Mouse (Mus musculus) C3H10T1/2 (cell line): Measurements from ENCODE around the gene Oit1. TPM values are rescaled to one million over a fixed set of nuclear protein-coding genes. Genes with fewer than 3 reads are reported as not detected.

Experiments
- polyA plus RNA-seq, 2 experiments: library from polyadenylated mRNA; unstranded; fragments of >200 nt; fragmentation: generic; extraction: Trizol; gene quantifications; one replicate each; pipeline ENCODE4 v1.2.1; 2012; ENCODE audit warnings: missing spikeins in 2 of 2

Oit1 gene
- polyA plus RNA-seq = under 1 TPM; 0.05 to 0.12 TPM

DNA sequence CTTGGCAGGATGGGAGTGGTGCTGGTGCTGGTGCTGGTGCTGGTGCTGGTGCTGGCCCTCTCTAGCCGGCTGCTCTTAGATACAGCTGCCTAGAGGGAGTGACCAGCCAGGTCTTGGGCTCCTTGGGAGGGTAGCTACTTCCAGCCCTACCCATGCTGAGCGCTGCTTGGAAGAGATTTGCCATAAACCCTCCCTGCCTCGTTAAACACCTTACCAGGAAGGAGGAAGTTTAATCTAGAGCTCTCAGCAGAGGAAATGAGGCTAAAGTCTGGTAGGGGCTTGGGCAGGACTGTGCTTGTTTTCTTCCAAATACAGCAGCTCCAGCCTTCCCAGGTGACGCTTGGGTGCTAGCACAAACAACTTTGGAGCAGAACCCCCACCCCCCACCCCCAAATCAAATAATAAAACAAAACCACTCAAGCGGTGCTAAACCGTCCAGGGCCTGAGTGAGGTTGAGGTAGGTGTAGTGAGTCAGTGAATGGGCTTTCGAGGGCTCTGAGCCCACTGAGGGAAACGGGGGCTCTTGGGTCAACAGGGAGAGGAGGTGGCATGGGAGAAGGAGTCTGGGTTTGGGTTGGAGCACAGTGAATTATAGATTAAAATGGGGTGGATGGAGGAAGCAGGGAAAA is at the start of gene Oit1:
Gene Oit1 (minus strand): TSS at position 70 of the 629 bp plus-strand sequence.

DNA sequence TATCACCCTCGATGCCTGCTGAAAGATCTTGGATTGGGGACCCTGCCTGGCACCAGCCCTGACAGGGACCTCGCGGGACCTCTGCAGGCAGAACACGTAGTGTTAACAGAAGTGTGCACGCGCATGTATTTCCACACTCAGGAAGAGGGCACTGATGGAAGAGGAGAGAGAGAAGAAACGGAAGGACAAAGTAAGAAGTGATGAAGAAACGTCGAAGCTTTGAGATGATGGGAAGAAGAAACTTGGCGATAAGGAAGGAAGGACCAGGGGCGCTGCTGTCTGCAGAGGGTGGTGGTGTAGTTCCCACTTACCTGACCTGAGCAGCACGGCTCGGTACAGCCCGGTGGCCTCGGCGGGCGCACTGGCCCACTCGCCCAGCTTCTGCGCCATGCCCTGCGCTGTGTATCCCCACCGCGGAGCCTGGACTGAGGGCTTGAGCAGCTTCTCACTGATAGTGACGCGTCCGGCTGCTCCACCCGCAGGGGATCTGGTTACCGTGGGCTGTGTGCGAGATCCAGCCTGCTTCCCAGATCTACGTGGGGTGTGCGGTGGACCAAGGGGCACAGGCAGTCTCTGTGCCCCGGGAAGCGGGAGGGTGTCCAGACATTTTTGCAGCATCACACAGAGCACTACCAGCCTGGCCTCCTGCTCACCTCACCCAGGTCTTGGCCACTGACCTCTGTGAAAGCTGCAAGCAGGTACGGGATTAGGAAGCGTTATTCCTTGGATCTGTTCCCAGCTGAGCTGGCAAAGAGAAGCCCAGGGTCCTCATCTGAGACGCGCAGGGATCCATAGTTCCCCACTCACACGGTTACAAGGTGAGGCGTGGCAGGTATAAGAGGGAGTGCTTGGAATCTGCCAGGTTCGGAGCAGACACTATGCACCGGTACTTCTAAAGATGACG is 61.1 kb downstream of the Oit1 start, which contains the start of gene Fam107a:
Gene Fam107a (minus strand): TSS at position 830 of the 904 bp plus-strand sequence.

Other genes with a start within 250 kb of the Oit1 start
- 10 to 100 TPM; 19.1 to 65.6 TPM for gene Pdhb, start 205.7 kb downstream of the Oit1 start, polyA plus RNA-seq
- gene Kctd6, start 164.6 kb downstream of the Oit1 start, polyA plus RNA-seq = 1 to 10 TPM; 2.5 to 7.0 TPM
- 1 to 10 TPM in 1 of 2 experiments, under 1 TPM in 1; 0.20 to 3.0 TPM for gene Acox2, start 119.4 kb downstream of the Oit1 start, polyA plus RNA-seq
- gene Fam107a, start 60.7 kb downstream of the Oit1 start, polyA plus RNA-seq = 1 to 10 TPM in 1 of 2 experiments, not detected in 1; 9.0 TPM